Mouse (Mus musculus) cerebellum, adult 9-11 months (tissue): ENCODE measurements around the gene 1700015F17Rik.

Source experiments
- DNase-seq: peaks from one replicate; pipeline ENCODE4 v3.0.0; 2022

The 1700015F17Rik gene

DNA sequence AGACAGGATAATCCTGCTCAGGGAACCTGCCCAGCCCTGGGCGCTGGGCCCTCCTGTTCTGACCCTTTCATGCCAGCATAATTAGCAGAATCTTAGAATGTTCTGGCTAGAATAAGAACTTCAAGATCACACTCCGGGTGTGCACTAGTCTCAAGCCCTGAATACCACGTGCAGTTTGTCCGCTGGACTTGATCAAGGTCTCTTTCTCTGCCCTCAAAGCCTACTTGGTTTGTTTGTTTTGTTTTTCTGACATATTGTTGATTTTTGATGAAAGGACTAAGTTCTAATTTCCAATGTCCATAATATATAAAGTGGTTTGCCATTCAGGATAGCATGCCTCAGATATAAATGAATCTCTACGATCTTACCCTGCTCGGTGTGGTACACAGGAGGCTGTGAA is at the start of gene 1700015F17Rik:
1700015F17Rik (minus strand) TSS at position 101 of the 400 bp plus-strand sequence.
- DNase-seq, result no peak

DNA sequence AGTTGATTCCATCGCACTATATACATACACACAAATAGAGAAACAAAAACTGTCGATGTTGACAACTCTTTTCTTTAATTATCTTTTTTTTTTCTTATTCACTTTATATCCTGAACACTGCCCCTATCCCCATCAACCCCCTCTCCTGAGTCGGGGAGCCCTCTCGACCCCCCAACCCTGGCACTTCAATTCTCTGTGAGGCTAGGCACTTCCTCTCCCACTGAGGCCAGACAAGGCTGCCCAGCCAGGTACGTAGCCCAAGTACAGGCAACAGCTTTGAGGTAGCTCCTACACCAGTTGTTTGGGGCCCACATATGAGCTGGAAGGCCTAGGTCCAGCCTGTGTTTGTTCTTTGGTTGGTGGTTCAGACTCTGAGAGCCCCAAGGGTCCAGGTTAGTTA is 36.5 kb upstream of the 1700015F17Rik start:
- DNase-seq, result peak; percentile 60

DNA sequence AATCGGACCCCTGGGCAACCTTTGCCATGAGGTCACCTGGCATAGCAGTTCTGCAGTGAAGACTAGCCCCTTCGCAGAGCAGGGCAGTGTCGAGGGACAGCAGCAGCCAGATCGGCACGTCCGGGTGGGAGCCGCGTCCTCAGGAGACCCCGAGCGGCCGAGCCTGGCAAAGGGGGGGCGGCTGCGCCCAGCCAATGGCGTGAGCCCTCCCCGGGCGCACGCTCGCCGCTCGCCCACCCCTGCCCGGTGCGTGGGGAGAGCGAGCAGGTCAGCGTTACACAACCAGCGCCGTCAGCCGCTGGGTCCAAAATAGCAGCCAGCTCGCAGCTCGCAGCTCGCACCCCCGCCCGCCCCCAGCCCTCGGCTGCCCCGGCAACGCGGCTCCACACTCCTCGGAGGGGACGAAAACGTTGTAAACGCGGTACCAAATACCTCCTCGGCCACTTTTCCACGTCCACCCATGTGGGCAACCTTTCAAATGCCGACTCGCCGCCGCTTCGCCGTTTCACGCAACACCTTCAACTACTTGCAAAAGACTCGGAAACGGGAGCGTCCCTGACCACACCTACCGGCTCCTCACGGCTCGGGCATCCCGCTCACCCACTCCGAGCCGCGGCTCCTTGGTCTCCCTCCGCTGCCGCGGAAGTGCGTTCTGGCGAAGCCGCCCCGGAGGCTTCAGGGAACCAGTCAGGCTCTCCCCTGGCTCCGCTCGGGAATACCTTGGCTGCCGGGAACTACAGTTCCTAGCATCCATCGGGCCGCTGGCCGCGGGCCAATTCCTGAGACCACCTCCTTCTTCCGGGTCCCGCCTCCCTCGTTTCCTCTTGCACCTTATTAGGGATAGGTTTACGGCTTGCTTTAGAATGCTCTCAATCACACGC is 35.5 kb upstream of the 1700015F17Rik start, which contains the start of gene Cldn12:
Cldn12 (minus strand) TSS at position 763 of the 881 bp plus-strand sequence.
- peak; percentile 99 for DNase-seq

DNA sequence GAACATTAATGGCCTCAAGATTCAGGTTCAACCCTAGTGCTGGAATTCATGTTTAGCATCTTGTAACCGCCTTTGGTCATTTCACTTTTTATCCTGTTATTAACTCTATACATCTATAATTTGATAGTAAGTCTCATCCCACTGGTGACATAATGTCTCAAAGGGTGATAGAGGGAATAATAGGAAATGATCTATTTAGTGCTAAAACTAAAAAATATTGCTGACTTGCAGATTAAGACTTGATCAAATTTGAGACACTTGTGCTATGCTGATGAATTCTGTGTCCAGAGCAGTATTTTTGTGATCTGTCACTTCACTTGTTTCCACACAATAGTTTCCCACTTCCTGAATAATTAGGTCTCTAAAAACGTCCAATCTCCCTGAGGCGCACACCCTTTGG is 32.5 kb upstream of the 1700015F17Rik start:
- no peak for DNase-seq

DNA sequence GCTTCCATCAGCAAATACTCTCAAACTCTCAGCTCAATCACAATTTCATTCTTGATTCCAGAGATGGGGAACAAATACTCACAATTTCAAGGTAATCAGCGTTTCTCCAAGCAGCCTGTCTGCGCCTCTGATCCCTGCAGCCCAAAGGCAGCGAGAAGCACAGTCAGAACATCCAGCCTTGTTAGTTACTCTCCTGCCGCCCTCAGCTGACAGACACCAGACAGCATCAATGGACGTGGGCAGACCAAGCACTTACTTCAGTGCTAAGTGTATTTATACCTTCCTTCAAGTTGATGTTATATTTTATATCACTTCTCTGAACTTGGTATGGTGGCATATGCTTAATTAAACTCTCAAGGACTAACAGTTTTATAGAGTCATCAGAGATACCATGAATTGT is 32.0 kb upstream of the 1700015F17Rik start:
- DNase-seq, result no peak

DNA sequence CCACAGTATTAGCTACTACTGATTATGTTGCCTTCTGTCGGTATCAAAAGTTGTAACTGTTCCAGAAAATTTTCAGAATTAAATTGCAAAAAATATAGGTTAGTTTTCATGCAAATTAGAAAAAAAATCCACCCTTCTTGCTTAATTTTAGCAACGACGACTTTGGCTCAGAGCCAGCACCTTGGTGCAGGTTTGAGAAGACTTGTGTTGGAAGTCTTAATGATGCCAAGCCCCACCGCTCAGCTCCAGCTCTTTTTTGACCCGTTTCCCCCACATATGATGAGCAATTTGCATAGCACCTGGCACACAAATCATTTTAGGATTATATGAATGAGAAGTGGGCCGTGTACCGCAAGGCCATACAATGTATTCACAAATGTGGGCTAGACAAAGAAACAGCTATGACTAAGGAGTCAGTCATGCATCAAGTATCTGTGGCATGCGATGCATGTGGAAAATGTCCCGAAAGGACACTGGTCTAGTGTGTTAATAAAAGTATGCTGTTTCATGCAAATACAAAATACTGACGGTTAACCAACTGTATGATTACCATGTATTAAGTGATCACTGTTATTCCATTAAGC is 31.5 kb upstream of the 1700015F17Rik start:
- DNase-seq, result peak; percentile 44

DNA sequence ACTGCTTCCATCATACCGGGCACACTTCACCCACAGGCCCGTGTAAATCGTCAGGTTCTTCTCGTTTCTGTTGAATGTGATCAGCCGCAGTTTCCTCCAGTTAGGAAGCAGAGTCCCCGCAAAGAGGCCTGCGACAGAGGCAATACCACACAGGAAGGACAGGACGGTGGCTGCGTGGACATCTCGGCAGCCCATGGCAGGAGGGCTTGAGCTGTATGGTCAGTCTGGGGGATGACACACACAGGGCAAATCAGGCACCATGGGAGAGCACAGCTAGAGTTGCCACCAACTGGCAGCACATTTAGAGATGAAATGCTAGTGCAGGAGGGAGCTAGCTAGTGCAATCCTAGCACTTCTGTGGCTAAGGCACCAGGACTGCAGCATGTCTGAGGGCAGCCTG is 29.3 kb upstream of the 1700015F17Rik start:
- DNase-seq, result no peak

DNA sequence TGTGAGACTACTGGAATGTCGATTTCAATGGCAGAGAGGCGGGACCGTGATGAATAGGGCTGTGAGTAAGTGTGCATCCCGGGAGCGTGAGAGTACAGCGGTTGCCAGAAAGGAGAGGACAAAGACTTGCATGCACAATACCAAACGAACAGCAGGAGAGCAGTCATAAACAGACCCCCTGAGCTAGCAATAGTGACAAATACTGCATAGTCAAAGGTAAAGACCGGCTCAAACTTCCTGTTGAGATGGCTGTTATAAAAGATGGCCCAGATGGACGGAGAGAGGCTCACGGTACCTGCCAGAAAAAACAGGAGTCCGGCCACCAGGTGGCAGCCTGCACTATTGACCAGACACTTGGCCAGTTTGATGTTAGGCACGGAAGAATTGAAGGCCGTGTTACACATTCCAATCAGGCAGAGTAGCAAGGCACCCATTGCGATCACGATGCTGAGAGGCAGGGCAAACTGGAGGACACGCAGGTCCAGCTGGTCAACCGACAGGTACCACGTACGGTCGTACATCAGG is 28.8 kb upstream of the 1700015F17Rik start:
- peak; percentile 85 for DNase-seq

DNA sequence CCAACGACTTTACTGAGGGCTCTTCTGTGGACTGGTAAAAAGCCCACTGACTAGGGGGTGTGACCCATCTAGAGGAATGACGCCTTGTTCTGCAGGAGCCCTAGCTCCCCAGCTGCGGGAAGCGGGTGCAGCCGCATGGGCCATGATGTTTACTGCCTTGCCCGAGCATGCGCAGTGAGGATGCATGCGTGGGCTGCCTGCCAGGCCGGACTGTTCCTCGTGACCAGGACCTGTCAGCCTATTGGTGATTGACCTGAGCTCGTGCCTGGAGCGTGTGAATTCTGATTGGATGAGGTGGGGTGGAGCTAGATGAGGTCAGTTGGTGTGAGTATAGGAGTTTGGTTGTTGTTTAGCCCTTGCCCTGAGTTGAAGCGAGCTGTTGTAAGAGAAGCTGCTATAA is 25.5 kb upstream of the 1700015F17Rik start:
- DNase-seq, result no peak

DNA sequence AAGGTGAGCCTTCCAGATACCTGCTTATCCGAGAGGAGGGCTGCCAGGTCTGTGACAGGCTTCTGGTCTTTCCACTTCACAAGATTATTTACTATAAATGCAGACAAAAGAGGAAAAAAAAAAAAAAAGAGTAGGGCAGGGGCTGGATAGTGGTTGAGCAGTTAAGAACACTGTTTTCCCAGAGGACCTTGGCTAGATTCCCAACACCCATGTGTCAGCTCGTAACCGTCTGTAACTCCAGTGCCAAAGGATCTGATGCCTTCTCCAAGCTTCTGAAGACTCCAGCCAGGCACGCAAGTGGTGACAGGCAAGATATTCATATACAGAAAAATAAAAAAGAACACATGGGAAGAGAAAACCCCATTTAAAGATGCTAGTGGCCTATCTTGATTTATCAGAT is 24.4 kb upstream of the 1700015F17Rik start:
- no peak for DNase-seq

DNA sequence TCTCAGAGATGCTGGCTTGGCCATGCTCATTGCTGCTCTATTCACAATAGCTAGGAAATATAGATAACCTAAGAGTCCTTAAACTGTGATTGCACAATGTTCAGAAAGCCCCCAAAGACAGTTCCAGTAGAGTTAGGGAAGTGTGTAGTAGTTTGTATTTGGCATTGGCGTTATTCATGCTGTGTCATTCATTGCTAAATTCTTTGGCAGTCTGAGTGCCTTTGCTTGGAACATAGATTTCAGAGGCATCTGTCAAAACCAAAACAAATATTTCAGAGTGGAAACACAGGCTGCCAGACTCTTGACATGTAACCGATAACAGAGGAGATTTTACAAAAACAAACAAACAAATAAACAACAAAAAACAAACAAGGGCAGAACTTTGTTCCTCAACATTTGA is 22.6 kb upstream of the 1700015F17Rik start:
- no peak for DNase-seq

DNA sequence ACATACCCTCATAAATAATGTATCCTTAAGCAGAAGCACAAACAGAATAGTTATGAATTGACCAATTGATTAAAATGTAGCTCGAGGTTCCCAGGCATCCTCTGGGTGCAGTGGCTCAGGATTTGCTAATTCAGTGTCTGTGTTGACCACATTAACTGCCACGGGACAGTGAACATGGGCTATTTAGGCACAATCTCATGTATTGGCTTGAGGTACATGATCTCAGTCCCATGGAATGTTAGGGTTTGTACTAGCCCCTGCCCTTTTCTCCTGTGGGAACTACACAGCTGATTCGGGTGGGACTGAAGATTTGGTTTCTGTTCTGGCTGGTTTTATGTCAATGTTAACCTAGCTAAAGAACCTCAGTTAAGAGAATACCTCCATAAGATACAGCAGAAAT is 17.4 kb upstream of the 1700015F17Rik start:
- DNase-seq, result no peak

DNA sequence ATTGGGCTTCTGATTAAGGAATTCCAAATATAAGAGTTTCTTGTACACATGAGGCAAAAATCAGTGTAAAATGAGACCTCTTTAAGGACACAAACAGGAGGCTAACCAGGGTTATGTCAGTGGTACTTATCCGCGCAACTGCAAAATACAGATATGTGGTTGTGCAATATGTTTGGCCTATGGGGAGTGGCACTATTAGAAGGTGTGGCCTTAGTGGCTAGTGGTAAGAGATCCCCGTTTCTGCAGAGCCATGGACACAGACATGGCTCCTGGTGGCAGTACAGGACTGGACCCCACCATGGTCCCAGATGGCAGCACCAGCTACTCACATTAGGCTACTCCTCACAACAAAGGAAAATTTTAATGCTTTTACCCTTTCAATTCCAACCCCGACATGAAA is 16.1 kb upstream of the 1700015F17Rik start:
- no peak for DNase-seq

DNA sequence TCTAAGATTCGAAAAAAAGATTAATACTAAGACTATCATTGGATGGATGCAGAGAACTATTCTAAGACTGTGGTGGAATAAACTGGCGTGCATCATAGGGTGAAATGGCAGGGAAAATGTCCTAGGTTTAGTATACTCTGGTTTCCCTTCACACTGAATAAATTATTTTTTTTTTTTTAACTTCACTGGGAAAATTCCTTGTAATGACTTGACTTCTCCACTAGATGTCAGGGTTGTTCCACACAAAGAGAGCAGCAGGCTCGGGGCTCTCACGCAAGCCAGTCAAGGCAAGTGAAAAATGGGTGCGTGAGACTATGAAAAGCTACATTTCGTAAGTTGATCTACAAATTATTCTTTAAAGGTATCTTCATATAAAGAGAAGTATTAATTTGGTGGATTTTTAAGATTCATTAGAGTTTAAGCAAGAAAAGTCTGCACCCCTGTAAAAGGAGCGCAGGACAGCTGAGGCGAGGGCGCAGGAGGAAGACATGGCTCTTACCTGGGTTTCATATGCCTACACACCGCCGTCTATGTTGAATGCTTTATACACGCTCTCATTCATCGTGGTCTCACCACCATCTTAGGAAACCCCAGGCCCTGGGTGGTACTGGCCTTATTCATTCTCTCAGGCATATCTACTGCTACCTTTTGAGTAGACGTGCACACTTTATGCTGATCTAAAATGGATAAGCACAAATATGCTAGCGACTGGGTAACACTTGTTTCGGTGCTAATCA is 15.5 kb upstream of the 1700015F17Rik start:
- DNase-seq, result peak; percentile 30

DNA sequence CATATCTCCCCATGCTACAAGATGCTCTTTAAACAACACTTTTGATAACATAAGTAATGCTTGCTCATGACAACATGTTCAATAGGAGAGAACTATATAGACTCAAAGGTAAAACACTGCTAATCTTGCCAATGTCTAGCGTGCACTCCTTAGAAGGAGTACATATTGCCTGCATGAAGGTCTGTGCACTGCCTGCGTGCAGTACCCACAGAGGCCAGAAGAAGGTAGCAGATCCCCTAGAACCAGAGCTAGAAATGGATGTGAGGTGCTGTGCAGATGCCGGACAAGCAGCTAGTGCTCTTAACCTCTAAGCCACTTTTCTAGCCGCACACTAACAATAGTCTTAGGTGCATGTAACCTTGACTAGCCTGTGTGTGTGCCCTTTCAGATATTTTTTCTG is 13.2 kb upstream of the 1700015F17Rik start:
- DNase-seq, result no peak

DNA sequence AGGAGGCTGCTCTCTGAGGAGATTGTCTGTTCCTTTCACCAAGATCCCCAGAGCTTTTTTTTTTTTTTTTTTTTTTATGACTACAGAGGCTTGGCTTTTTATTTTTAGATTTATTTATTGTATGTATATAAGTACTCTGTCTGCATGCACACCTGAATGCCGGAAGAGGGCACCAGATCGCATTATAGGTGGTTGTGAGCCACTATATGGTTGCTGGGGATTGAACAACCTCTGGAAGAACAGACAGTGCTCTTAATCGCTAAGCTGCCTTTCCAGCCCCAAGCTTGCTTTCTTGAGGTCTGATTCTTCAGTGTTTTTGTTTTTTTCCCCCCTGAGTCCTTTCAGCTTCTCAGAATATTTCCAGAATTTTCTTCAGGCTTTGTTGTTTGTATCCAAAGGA is 7.1 kb upstream of the 1700015F17Rik start:
- DNase-seq, result no peak

DNA sequence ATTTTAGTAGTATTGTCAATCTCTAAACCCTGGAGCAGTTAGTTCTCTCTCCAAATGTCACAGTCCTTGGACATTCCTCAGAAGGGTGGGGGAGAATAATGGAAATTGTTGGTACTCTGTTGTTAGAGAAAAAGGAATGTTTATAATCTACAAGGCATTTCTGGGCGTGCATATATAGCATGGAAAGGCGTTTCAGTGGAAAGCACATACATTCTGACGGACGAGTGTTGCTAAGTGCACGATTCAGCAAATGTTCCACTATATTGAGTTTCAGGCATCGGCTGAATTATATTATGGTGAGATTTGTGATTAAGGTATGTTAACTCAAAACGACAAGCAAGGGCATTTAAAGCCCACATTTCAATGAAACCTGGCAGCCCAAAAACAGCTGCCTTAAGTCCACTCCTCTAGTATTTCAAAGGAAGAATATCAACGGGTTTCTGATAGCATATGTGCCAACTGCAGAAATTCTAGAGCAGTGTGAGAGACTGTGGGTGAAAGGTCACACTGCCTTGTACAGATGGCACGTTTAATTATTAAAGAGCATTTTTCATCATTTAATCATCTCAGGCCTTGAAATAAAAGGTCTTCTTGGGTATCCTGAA is 4.4 kb upstream of the 1700015F17Rik start:
- no peak for DNase-seq

DNA sequence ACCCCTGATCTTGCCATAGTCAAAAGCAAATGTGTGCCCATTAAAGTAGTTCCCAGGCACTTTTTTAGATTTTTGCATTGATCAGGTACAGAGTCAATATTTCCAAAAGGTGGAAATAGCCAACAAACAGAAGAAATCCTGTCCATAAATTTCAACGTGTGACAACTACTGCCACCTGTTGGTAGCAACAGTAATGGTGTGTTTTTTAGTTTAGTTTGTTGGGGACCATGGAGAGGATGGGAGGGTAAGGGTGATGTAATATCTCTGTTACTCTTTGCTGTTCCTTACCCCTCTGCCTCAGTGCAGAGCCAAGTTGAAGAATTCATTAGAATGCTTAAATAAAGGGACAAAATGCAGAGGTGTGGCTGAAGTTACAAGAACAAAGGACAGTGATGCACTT is 2.7 kb upstream of the 1700015F17Rik start:
- DNase-seq, result no peak

DNA sequence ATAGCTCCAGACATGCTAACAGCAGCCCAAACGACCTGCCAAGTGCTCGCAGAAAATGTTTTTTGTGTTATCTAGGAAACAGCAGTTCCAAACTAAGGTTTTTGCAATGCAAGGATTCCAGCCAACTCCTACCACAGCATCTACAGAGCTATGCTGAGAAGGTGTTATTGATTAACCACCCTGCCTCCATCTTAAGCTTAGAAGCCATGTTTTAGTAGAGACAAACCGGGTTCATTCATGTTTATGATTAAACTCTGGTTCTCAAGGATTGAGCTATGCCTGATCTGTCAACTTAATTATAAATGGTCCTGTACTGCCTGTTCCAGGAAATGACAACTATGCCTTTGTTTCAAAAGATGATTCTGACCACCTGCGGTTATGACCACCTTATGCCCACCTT is 2.8 kb downstream of the 1700015F17Rik start:
- DNase-seq, result no peak

DNA sequence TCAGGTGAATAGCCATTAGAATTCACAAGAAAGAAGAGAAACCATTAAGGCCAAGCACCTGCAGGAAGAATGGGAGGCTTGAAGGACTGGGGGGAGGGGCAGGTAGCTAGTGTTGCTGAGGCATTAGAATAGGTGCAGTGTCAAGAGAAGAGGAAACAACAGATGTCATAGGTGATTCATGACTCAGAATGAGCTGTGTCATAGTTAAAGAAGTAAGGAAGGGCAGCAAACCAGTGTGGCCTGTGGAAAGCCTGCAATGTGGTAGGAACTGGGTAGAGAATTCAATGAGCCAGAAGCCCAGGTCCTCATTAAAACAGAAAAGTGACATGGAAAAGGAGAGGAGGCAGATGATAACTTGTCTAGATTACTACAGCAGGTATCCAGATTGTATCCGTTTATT is 13.7 kb downstream of the 1700015F17Rik start:
- DNase-seq, result no peak

DNA sequence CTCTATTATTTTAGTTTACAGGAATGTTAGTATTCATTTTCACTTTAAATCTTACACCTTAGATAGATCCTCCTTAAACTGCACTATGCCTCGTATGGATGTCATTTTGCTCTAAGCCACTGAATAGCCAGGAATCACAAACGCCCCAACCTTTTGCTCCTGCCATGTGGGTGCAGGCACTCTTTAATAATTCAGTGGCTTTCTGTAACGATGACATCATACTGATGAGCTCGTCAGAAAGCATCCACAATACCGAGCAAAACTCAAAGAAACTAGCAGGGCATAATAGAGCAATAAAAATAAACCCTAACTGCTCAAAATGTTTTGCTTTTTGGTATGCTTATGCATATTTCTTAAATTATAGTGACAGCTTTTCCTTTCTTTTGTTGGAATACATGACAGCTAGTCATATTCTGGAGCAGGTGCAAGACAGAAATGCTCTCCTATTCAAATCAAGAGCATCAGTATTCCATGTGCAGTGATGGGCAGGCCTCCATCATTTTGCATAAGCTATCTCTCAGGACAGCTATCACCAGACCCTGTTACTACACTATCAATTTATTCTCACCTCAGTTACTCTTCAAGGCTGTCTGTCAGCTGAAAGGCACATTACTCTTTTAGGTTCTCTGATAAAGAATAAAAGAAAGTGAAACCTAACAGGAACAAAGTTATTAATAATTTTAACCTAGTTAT is 47.1 kb downstream of the 1700015F17Rik start:
- no peak for DNase-seq

DNA sequence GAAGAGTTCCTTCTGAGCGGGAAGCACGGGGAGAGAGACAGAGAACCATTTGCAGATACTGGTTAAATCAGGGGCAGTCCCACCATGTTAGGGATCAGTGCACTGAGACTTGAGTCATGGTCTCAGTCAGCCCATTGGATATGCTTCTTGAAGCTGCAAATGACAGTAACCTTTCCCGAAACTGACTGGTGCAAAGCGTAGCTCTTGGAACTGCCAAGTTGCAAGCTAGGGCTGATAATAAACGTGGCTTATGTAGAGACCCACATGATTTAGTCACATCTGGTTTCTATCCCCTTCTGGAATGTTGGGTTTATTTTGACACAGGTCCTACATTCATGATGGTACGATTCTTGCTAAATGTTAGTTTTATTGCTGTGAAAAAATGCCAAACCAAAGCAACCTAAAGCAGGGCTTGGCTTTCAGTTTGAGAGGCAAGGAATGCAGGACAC is 55.2 kb downstream of the 1700015F17Rik start:
- no peak for DNase-seq
